13 mouse cellular contexts compared by ENCODE assay signal in genomic region chr2:70663764-70664163, GRCm38 (mm10). TPM values are rescaled to one million over a fixed set of nuclear protein-coding genes. Genes with fewer than 3 reads are reported as not detected.
DNase-seq lines count a peak whose midpoint lies in the region; ATAC-seq and TF ChIP-seq lines count a peak whose summit lies in the region.
"Had no signal": no experiment of that assay in that cellular context is flagged by ENCODE, and none has a peak within 500 bp of the region (broad histone marks: within the 10 kb centered on the region; RNA-seq: fewer than 3 reads in every experiment).

No protein-coding gene starts in this region.

- H3K9ac ChIP-seq in heart, embryonic 14.5 days (ENCODE audit: low read length): no peak overlapping the region
- no peak overlapping the region for H3K9ac ChIP-seq in midbrain, embryonic 14.5 days (replicated peaks; ENCODE audit: low read length)
- no peak overlapping the region for H3K9ac ChIP-seq in midbrain, embryonic 11.5 days (ENCODE audit: low read length)
- no peak overlapping the region for H3K9ac ChIP-seq in stomach, postnatal 0 days (ENCODE audit: low read length)

- no peak overlapping the region for H3K4me3 ChIP-seq in heart, embryonic 14.5 days (ENCODE audit: control insufficient read depth in 1 of 2, insufficient read depth in 1 of 2, low read depth in 1 of 2, low read length in 2 of 2)
- no peak overlapping the region for H3K4me3 ChIP-seq in midbrain, embryonic 14.5 days (replicated peaks; ENCODE audit: low read depth, low read length)
- H3K4me3 ChIP-seq in midbrain, embryonic 11.5 days (ENCODE audit: low read depth, low read length): no peak overlapping the region
- H3K4me3 ChIP-seq in stomach, postnatal 0 days (ENCODE audit: low read depth, low read length): no peak overlapping the region

- no peak for TF ChIP-seq EP300 in stomach, postnatal 0 days (optimal IDR thresholded peaks at IDR 0.05)

- H3K9me3 ChIP-seq in heart, embryonic 14.5 days (ENCODE audit: control insufficient read depth, low read length): no peaks in the 10 kb centered on the region
- no peaks in the 10 kb centered on the region for H3K9me3 ChIP-seq in midbrain, embryonic 14.5 days (ENCODE audit: control insufficient read depth, low read length)
- H3K9me3 ChIP-seq in midbrain, embryonic 11.5 days (ENCODE audit: control insufficient read depth, low read length): no peaks in the 10 kb centered on the region
- H3K9me3 ChIP-seq in stomach, postnatal 0 days (ENCODE audit: control insufficient read depth, low read length): no peaks in the 10 kb centered on the region

- DNase-seq in heart, adult 8-10 months (ENCODE audit: low spot score): no peak
- DNase-seq in midbrain, embryonic 14.5 days: peak; percentile 46
- DNase-seq in midbrain, embryonic 11.5 days (ENCODE audit: low spot score, missing footprints): no peak
- DNase-seq in ZHBTc4 (ENCODE audit: low read depth, low spot score): peak; percentile 39
- no peak for DNase-seq in stomach, postnatal 0 days (ENCODE audit: low spot score)
- no peak for DNase-seq in Muller cell, postnatal 12 days (ENCODE audit: inconsistent ontology term)
- no peak for DNase-seq in cerebellum, postnatal 36 days
- DNase-seq: gastrocnemius, postnatal 10 days; kidney, adult 8-10 months; left cerebral cortex, postnatal 4 days; right cerebral cortex, postnatal 25 days had no signal

- WGBS in heart, embryonic 14.5 days: 77% methylated on average over 5 of the region's 5 CpGs
- 76% methylated on average over 5 of the region's 5 CpGs for WGBS in midbrain, embryonic 14.5 days
- 81% methylated on average over 5 of the region's 5 CpGs for WGBS in midbrain, embryonic 11.5 days
- WGBS in stomach, postnatal 0 days: 77% methylated on average over 5 of the region's 5 CpGs

- ATAC-seq in heart, embryonic 14.5 days (ENCODE audit: insufficient number of reproducible peaks, insufficient read depth, low FRiP score, low read depth): no peak
- no peak for ATAC-seq in midbrain, embryonic 14.5 days (ENCODE audit: low FRiP score, low TSS enrichment)
- no peak for ATAC-seq in midbrain, embryonic 11.5 days (ENCODE audit: low FRiP score)
- ATAC-seq in stomach, postnatal 0 days (ENCODE audit: low FRiP score, low TSS enrichment): no peak

- no peaks in the 10 kb centered on the region for H3K27me3 ChIP-seq in heart, embryonic 14.5 days (ENCODE audit: control insufficient read depth, insufficient read depth, low read length)
- H3K27me3 ChIP-seq in midbrain, embryonic 14.5 days (ENCODE audit: control insufficient read depth, insufficient read depth, low read length): no peaks in the 10 kb centered on the region
- no peaks in the 10 kb centered on the region for H3K27me3 ChIP-seq in midbrain, embryonic 11.5 days (ENCODE audit: control insufficient read depth, insufficient read depth, low read length)
- H3K27me3 ChIP-seq in stomach, postnatal 0 days (ENCODE audit: control insufficient read depth, insufficient read depth, low read length): no peaks in the 10 kb centered on the region

- peak overlapping the region; percentile 89; the same call in 1 of the 2 replicates for H3K4me2 ChIP-seq in heart, embryonic 14.5 days (ENCODE audit: low read length)
- H3K4me2 ChIP-seq in midbrain, embryonic 14.5 days (ENCODE audit: low read length): no peak overlapping the region
- H3K4me2 ChIP-seq in midbrain, embryonic 11.5 days: no peak overlapping the region
- no peak overlapping the region for H3K4me2 ChIP-seq in stomach, postnatal 0 days (replicated peaks; ENCODE audit: low read depth)

- H3K27ac ChIP-seq in heart, embryonic 14.5 days (replicated peaks in 1 of 2; ENCODE audit: control insufficient read depth in 1 of 2, insufficient read depth in 1 of 2, low read depth in 2 of 2, low read length in 2 of 2): no peak overlapping the region
- H3K27ac ChIP-seq in midbrain, embryonic 14.5 days (replicated peaks; ENCODE audit: low read depth, low read length): no peak overlapping the region
- H3K27ac ChIP-seq in midbrain, embryonic 11.5 days (ENCODE audit: low read depth, low read length): no peak overlapping the region
- H3K27ac ChIP-seq in stomach, postnatal 0 days (replicated peaks): no peak overlapping the region

- TF ChIP-seq CTCF in stomach, postnatal 0 days (IDR thresholded peaks at IDR 0.05; ENCODE audit: low read depth): peak; percentile 61

- peaks cover 0 to 14% of the 10 kb centered on the region in 2 experiments; a peak in 2 of 4 replicates for H3K4me1 ChIP-seq in heart, embryonic 14.5 days (ENCODE audit: control insufficient read depth in 2 of 2, insufficient read depth in 2 of 2, low read length in 2 of 2)
- peaks cover 11% of the 10 kb centered on the region for H3K4me1 ChIP-seq in midbrain, embryonic 14.5 days (ENCODE audit: control insufficient read depth, insufficient read depth, low read length)
- H3K4me1 ChIP-seq in midbrain, embryonic 11.5 days (ENCODE audit: control insufficient read depth, insufficient read depth, low read length): peaks cover 7% of the 10 kb centered on the region
- H3K4me1 ChIP-seq in stomach, postnatal 0 days (replicated peaks; ENCODE audit: control insufficient read depth, insufficient read depth): 0 out of 2 replicates have a peak, but pooled peaks cover 3% of the 10 kb centered on the region

- peaks cover 13% of the 10 kb centered on the region for H3K36me3 ChIP-seq in heart, embryonic 14.5 days (ENCODE audit: control insufficient read depth, insufficient read depth, low read length)
- no peaks in the 10 kb centered on the region for H3K36me3 ChIP-seq in midbrain, embryonic 14.5 days (ENCODE audit: control insufficient read depth, insufficient read depth, low read length)
- no peaks in the 10 kb centered on the region for H3K36me3 ChIP-seq in midbrain, embryonic 11.5 days (ENCODE audit: control insufficient read depth, insufficient read depth, low read length)
- H3K36me3 ChIP-seq in stomach, postnatal 0 days (ENCODE audit: control insufficient read depth, insufficient read depth, low read length): no peaks in the 10 kb centered on the region

RNA-seq across cellular contexts. Expression of gene Gm26558, which starts 1.9 kb away (rescaled TPM):
- 3.9 and 4.4 TPM in 2 replicates for polyA plus RNA-seq in heart, embryonic 14.5 days (2014; fragmentation: Nextera tagmentation; extraction: Ambion mirVana)
- total RNA-seq in heart, adult 8-10 months (2022): under 1 TPM in 2 of 4 experiments, not detected in 2; 0.31 to 0.38 TPM
- 4.3 and 6.2 TPM in 2 replicates for polyA plus RNA-seq in midbrain, embryonic 14.5 days (2014; fragmentation: Nextera tagmentation; extraction: Ambion mirVana)
- 2.7 and 4.1 TPM in 2 replicates for polyA plus RNA-seq in midbrain, embryonic 11.5 days (2014; fragmentation: Nextera tagmentation; extraction: Ambion mirVana)
- polyA plus RNA-seq in stomach, postnatal 0 days (2015; fragmentation: Nextera tagmentation; extraction: Ambion mirVana): 3.2 and 3.4 TPM in 2 replicates
- total RNA-seq: gastrocnemius, postnatal 10 days; monocyte, adult 5-6 weeks had no signal

RNA-seq across cellular contexts. Expression of gene Gorasp2, which starts 2.4 kb away (rescaled TPM):
- polyA plus RNA-seq in heart, embryonic 14.5 days (2014; fragmentation: Nextera tagmentation; extraction: Ambion mirVana): 138 and 140 TPM in 2 replicates
- total RNA-seq in heart, adult 8-10 months (2022): 10 to 100 TPM; 61.3 to 66.8 (median 65.0) TPM
- 114 and 143 TPM in 2 replicates for polyA plus RNA-seq in midbrain, embryonic 14.5 days (2014; fragmentation: Nextera tagmentation; extraction: Ambion mirVana)
- 142 and 151 TPM in 2 replicates for polyA plus RNA-seq in midbrain, embryonic 11.5 days (2014; fragmentation: Nextera tagmentation; extraction: Ambion mirVana)
- 139 TPM in 2 replicates for polyA plus RNA-seq in stomach, postnatal 0 days (2015; fragmentation: Nextera tagmentation; extraction: Ambion mirVana)

Comparison
In these comparisons a context has a peak if more than half of its experiments do, and no peak if none do; other contexts are left out.
1. DNase-seq: peak in midbrain, embryonic 14.5 days (single experiment) and ZHBTc4 (single experiment); none in heart, adult 8-10 months (single experiment), midbrain, embryonic 11.5 days (single experiment), stomach, postnatal 0 days (single experiment), Muller cell, postnatal 12 days (single experiment) and cerebellum, postnatal 36 days (0 of 2).